Mouse (Mus musculus): ENCODE results near the gene Ugt1a9. TPM values are rescaled to one million over a fixed set of nuclear protein-coding genes. Genes with fewer than 3 reads are reported as not detected.
A peak's percentile ranks its signal among the peaks of the same experiment; 100 is the strongest.

The Ugt1a9 gene
- polyA plus RNA-seq, 1 experiment from 2014 or later = 9.3 TPM

GRCm38 (mm10) chr1:88258881-88259642, 188.5 kb downstream of the Ugt1a9 start:
- no peaks in the 10 kb centered on the region for H3K27me3 ChIP-seq (ENCODE audit: insufficient read depth, low read length)
- H3K9ac ChIP-seq (ENCODE audit: low read depth, low read length) = 0 out of 2 replicates have a peak overlapping the region, but pooled peaks have one; percentile 0
- no peak overlapping the region for H3K4me3 ChIP-seq (replicated peaks; ENCODE audit: low read depth, low read length)
- H3K36me3 ChIP-seq (ENCODE audit: insufficient read depth, low read length) = peaks cover 42% of the 10 kb centered on the region
- no peak overlapping the region for H3K4me2 ChIP-seq (ENCODE audit: low read length)
- ATAC-seq (replicated peaks; ENCODE audit: low FRiP score, low read depth) (peak; percentile 4; the same call in 1 of the 2 replicates), DNase-seq (ENCODE audit: low spot score) (peak; percentile 87)
- WGBS = 50% methylated on average over 8 of the region's 8 CpGs
- H3K4me1 ChIP-seq (replicated peaks; ENCODE audit: insufficient read depth, low read length) = peaks cover 14% of the 10 kb centered on the region
- no peak; the same call in 1 of the 2 replicates for TF ChIP-seq CTCF (IDR thresholded peaks at IDR 0.05; ENCODE audit: low read depth)
- H3K9me3 ChIP-seq (replicated peaks; ENCODE audit: low read length) = no peaks in the 10 kb centered on the region
- H3K27ac ChIP-seq = peak overlapping the region; percentile 0; the same call in 1 of the 2 replicates

DNA sequence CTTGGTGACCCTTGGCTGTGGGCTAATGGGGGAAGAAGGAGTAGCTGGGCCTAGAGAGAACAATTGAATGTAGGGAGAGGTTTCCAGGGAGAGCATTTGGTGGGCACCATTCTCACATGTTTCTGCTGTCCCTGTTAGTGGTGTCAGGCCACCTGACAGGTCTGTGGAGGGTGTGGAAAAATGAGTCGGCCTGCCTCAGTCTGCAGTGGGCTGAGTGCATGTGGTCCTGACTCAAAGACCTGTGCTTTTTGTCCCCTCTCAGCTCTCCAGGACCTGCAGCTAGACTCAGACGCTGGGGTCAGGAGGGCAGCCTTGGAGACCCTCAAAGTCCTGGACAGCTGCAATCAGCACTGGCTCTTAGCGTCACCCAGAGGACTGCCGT, 189.0 kb downstream of the Ugt1a9 start:
- Histone ChIP-seq H3K27ac (peak overlapping the region; percentile 0; the same call in 1 of the 2 replicates), H3K36me3 (ENCODE audit: insufficient read depth, low read length) (peaks cover 48% of the 10 kb centered on the region), H3K9me3 (replicated peaks; ENCODE audit: low read length) (no peaks in the 10 kb centered on the region), H3K4me1 (replicated peaks; ENCODE audit: insufficient read depth, low read length) (peaks cover 14% of the 10 kb centered on the region), H3K4me3 (replicated peaks; ENCODE audit: low read depth, low read length) (no peak overlapping the region), H3K9ac (ENCODE audit: low read depth, low read length) (0 out of 2 replicates have a peak overlapping the region, but pooled peaks have one; percentile 0), H3K27me3 (ENCODE audit: insufficient read depth, low read length) (no peaks in the 10 kb centered on the region), H3K4me2 (ENCODE audit: low read length) (no peak overlapping the region)
- TF ChIP-seq CTCF (IDR thresholded peaks at IDR 0.05; ENCODE audit: low read depth) = no peak
- WGBS = 69% methylated on average over 4 of the region's 4 CpGs
- ATAC-seq (replicated peaks; ENCODE audit: low FRiP score, low read depth) (peak; percentile 1; the same call in 1 of the 2 replicates), DNase-seq (ENCODE audit: low spot score) (no peak)

DNA sequence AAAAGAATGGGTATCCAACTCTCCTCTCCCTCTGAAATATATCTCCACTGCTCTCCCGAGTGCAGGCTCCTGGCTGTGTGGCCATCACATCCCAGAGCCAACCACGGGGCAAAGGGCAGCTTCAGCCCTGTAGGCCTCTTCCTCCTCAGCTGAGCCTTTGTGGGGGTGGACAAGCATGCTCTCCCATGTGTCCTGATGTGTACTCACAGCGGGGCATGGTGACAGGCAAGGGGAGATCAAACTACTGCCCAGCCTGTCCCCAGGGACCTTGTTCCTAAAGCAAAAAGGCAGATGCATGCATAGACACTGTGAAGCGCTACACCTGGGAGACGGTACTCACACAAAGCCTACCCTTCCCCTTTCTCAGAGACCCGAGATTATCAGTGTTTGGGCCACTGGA, 189.5 kb downstream of the Ugt1a9 start:
- TF ChIP-seq CTCF (IDR thresholded peaks at IDR 0.05; ENCODE audit: low read depth) = no peak
- Histone ChIP-seq H3K4me1 (replicated peaks; ENCODE audit: insufficient read depth, low read length) (peaks cover 14% of the 10 kb centered on the region), H3K9me3 (replicated peaks; ENCODE audit: low read length) (no peaks in the 10 kb centered on the region), H3K27ac (no peak overlapping the region), H3K4me3 (replicated peaks; ENCODE audit: low read depth, low read length) (no peak overlapping the region), H3K36me3 (ENCODE audit: insufficient read depth, low read length) (peaks cover 53% of the 10 kb centered on the region), H3K4me2 (ENCODE audit: low read length) (no peak overlapping the region), H3K27me3 (ENCODE audit: insufficient read depth, low read length) (no peaks in the 10 kb centered on the region), H3K9ac (ENCODE audit: low read depth, low read length) (0 out of 2 replicates have a peak overlapping the region, but pooled peaks have one; percentile 1)
- DNase-seq (ENCODE audit: low spot score) (no peak), ATAC-seq (replicated peaks; ENCODE audit: low FRiP score, low read depth) (0 out of 2 replicates have a peak, but pooled peaks have one; percentile 9)
- 70% methylated on average over 6 of the region's 6 CpGs for WGBS

GRCm38 (mm10) chr1:88260604-88261377, 190.2 kb downstream of the Ugt1a9 start:
- ATAC-seq (replicated peaks; ENCODE audit: low FRiP score, low read depth) (no peak), DNase-seq (ENCODE audit: low spot score) (no peak)
- no peak for TF ChIP-seq CTCF (IDR thresholded peaks at IDR 0.05; ENCODE audit: low read depth)
- Histone ChIP-seq H3K4me2 (ENCODE audit: low read length) (no peak overlapping the region), H3K27ac (no peak overlapping the region), H3K9me3 (replicated peaks; ENCODE audit: low read length) (no peaks in the 10 kb centered on the region), H3K4me1 (replicated peaks; ENCODE audit: insufficient read depth, low read length) (peaks cover 14% of the 10 kb centered on the region), H3K27me3 (ENCODE audit: insufficient read depth, low read length) (no peaks in the 10 kb centered on the region), H3K36me3 (ENCODE audit: insufficient read depth, low read length) (peaks cover 60% of the 10 kb centered on the region), H3K9ac (ENCODE audit: low read depth, low read length) (0 out of 2 replicates have a peak overlapping the region, but pooled peaks have one; percentile 1), H3K4me3 (replicated peaks; ENCODE audit: low read depth, low read length) (no peak overlapping the region)
- WGBS = 79% methylated on average over 10 of the region's 10 CpGs

DNA sequence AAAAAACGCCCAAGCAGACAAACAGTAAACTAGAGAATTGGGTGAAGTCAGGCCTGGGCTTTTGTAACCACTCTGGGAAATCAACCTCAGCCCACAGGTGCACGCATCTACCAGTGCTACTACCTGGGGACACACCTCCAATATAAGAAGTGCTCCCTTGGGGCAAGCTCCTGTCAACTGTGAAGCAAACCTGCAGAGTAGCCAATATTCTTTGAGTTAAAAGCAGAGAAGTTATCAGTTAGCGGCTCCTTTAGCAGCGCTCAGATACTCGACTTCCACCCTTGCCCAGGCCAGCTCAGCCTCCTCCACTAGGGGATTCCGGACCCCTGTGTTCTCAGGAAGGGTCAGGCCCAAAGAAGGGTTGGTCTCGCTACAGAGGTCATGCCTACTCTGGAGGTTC, 191.1 kb downstream of the Ugt1a9 start:
- H3K4me3 ChIP-seq (replicated peaks; ENCODE audit: low read depth, low read length) = no peak overlapping the region
- no peak overlapping the region for H3K4me2 ChIP-seq (ENCODE audit: low read length)
- no peak overlapping the region for H3K27ac ChIP-seq
- peaks cover 69% of the 10 kb centered on the region for H3K36me3 ChIP-seq (ENCODE audit: insufficient read depth, low read length)
- H3K4me1 ChIP-seq (replicated peaks; ENCODE audit: insufficient read depth, low read length) = peaks cover 14% of the 10 kb centered on the region
- 82% methylated on average over 7 of the region's 7 CpGs for WGBS
- no peak for TF ChIP-seq CTCF (IDR thresholded peaks at IDR 0.05; ENCODE audit: low read depth)
- no peaks in the 10 kb centered on the region for H3K27me3 ChIP-seq (ENCODE audit: insufficient read depth, low read length)
- H3K9ac ChIP-seq (ENCODE audit: low read depth, low read length) = no peak overlapping the region
- no peaks in the 10 kb centered on the region for H3K9me3 ChIP-seq (replicated peaks; ENCODE audit: low read length)
- no peak for DNase-seq (ENCODE audit: low spot score)
- no peak for ATAC-seq (replicated peaks; ENCODE audit: low FRiP score, low read depth)

DNA sequence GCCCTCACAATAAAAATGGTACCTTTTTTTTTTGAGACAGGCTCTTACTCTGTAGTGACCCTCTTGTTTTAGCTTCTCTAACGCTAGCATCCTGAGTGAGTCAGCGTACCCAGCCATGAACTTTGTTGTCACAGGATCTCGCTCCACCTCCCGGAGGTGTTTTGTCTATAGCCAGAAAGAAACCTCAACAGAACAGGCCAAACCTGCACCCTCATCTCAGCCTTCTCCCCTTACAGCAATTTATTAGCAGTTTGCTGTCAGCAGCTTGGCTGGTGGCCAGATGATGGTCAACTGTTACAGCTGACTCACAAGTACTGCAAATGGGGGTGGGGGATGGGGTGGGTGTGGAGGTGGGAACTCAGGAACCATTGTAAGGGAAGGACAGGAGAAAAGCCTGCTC, 191.7 kb downstream of the Ugt1a9 start:
- no peak overlapping the region for H3K4me3 ChIP-seq (replicated peaks; ENCODE audit: low read depth, low read length)
- no peak overlapping the region for H3K4me2 ChIP-seq (ENCODE audit: low read length)
- DNase-seq (ENCODE audit: low spot score) (peak; percentile 84), ATAC-seq (replicated peaks; ENCODE audit: low FRiP score, low read depth) (0 out of 2 replicates have a peak, but pooled peaks have one; percentile 4)
- WGBS = 46% methylated on average over 4 of the region's 4 CpGs
- no peak for TF ChIP-seq CTCF (IDR thresholded peaks at IDR 0.05; ENCODE audit: low read depth)
- no peaks in the 10 kb centered on the region for H3K27me3 ChIP-seq (ENCODE audit: insufficient read depth, low read length)
- H3K9ac ChIP-seq (ENCODE audit: low read depth, low read length) = no peak overlapping the region
- no peaks in the 10 kb centered on the region for H3K9me3 ChIP-seq (replicated peaks; ENCODE audit: low read length)
- peaks cover 74% of the 10 kb centered on the region for H3K36me3 ChIP-seq (ENCODE audit: insufficient read depth, low read length)
- H3K4me1 ChIP-seq (replicated peaks; ENCODE audit: insufficient read depth, low read length) = peaks cover 14% of the 10 kb centered on the region
- H3K27ac ChIP-seq = no peak overlapping the region

Data from kidney, postnatal 0 days (tissue).